Mouse (Mus musculus) left cerebral cortex, postnatal 14 days (tissue): ENCODE data around the gene Iba57. TPM values are rescaled to one million over a fixed set of nuclear protein-coding genes. Genes with fewer than 3 reads are reported as not detected.

ENCODE experiments used
- DNase-seq, 2 experiments: peaks; one replicate each; pipeline ENCODE4 v3.0.0; 2021 to 2022; ENCODE audit warnings: low spot score in 2 of 2, mixed read lengths in 1 of 2
- intact Hi-C: fragments of 180-260 bp; cut with DNase I; formaldehyde crosslinking; loops from one replicate; pipeline ENCODE4 v1.15.1; 2025
- total RNA-seq, 2 experiments: library from RNA; stranded (reverse); gene quantifications; 2 replicates each; pipeline ENCODE4 v1.2.3; 2021

Iba57 gene
- total RNA-seq, 2 experiments from 2014 or later: 9.8 to 10.0 TPM

DNA sequence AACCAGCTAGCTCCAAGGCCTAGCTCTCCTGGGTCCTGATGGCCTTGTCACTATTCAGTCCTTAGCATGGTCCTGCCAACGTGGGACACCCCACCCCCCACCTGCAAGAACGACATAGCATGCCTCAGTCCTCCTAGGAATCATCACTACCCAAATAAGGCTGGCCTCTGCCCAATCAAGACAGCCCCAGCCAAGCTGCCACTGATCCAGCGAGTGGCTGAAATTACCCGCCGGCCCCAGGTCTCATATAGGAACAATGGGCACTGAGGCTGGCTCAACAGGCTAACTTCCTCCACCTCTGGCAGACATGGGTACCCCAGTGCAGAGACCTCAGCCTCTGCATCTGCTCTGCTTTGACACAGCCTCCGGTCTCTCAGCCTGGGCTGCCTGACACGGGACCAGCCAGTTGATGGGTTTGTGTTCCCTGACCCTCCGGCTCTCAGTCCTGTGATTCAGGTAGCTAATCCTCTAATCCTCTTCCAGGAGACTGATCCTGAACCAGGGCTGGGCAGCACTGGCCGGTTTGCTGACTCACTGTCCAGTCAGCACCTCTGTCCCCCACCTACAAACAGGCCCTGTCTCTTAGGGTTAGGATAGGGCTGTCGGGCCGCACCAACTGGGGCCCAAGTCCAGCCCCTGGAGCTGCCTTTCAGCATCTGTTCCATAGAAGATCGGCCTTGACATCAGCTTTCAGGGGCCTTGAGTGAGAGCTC, 26.4 kb downstream of the Iba57 start:
- no peak for DNase-seq
- intact Hi-C loops: no loop called here

DNA sequence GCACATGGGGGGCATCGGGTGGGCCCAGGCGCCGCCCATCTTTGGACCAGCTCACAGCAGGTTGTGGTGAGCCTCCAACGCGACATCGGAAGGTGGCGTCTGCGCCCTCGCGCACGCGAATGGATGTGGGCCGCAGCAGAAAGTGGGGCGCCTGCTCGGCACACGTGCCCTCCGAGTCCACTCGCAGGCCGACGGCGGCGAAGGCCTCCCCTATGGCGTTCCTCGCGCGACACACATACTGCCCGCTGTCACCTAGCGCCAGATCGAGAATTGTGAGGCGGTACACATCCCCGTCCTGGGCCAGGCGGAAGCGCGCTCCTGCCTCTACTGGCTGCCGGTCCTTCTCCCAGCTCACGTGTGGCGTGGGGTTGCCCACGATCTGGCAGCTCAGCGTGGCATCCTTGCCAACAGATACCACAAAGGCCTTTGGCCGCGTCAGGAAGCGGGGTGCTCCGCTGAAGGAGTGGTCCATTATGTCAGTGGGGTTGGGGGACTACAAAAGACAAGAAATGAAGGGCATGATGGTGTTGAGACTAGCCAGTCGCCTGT, 27.6 kb downstream of the Iba57 start, which contains the start of gene Obscn:
Obscn (minus strand) TSS at position 499 of the 549 bp plus-strand sequence.
- intact Hi-C loops: no loop called here
- DNase-seq: peak in 1 of 2 experiments; percentile 20

DNA sequence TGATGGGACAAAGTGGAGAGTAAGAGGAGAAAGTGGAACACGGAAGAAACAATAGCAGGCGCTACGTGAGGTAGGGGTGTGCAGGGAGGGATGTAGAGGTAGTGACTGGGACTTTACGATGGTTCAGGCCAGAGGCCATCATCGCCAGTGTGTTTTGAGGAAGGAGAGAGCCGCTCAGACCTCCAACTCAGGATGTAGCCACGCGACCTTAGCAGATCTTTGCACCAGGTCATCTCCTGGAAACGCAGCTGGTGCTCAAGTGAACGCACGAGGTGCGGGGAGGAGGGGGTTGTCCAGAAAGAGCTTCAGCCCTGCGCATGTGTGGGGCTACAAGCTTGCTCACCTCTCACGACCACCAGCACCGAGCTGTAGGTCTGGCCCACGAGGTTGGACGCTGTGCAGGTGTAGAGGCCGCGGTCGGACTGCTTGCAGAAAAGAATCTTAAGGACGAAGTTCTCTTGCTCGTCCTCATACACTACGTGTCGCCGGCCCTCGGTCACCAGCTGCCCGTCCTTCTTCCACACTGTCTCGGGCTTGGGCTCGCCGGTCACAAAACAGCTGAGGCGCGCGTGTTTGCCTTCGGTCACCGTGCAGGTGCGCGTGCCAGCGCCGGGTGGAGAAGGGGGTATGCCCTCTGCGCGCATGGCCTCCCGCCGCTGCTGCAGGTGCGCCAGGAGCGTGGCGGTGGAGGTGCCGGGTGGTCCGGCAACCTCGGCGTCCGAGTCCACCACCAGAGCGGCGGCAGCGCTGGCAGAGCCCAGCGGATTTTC, 28.3 kb downstream of the Iba57 start:
- no peak for DNase-seq
- intact Hi-C loops: no loop called here

DNA sequence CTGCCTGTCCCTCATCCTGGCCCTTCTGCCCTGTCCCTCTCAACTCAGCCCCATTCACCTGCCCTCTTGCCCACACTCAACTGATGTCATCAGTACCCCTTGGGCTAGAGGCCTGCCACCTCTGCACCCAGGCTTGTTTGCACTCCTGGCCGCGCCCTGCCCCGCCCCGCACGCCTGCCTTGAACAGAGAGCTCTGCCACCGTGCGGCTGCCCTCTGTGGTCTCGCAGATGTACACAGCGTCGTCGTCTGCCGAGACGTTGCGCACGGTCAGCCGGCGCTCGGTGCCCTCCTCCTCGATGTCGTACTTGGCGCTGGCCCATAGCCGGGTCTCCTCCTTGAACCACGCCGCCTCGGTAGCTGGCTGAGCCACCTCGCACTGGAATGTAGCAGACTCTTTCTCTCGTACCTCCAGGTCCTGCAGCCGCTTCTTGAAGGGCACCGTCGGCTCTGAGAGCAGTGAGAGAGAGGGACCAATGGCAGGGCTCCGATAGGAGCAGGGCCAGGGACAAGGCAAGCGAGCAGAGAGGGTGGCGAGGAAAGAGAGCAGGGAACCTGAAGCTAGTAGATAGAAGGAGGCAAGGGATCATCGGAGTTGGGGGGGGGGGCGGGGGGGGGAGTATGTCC, 29.1 kb downstream of the Iba57 start:
- no peak for DNase-seq
- intact Hi-C loops: no loop called here

DNA sequence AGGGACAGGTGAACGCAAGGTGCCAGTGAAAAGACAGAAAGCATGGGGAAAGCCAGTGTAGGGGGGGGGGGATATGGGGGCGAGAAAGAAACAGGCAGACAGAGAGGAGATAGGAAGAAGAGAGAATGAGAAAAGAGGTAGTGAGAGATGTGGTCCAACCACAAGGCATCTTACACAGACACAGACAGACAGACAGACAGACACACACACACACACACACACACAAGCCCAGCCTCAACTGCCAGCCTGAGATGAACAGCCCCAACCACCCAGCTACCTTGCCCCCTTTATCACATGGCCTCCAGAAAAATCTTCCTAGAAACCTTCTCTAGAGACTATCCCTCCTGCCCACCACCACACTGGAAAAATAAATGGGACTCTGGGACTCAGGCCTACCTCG, 31.5 kb downstream of the Iba57 start:
- intact Hi-C loops: no loop called here
- no peak for DNase-seq

DNA sequence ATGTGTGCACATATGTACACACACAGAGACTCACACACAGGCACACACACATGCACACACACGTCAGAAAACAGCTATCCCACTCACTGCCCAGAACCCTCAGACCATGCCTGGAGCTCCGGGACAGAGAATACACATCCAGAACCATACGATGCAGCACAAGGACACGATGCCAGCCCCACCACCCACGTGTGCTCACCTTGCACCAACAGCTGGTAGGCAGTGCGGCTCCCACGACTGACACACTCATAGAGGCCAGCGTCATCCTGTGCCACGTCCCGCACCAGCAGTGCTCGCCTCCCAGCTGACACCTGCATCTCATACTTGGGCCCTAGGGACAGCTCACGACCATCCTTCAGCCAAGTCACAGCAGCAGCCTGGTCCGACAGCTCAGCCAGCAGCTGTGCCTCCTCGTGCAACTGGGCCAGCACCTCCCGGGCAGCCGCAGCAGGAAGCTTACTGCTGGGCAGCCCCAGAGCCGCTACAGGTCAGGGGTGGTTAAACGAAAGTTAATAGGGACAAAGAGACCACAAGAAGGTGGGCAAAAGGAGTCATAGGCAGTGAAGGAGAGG, 32.1 kb downstream of the Iba57 start:
- no peak for DNase-seq
- intact Hi-C loops: no loop called here

DNA sequence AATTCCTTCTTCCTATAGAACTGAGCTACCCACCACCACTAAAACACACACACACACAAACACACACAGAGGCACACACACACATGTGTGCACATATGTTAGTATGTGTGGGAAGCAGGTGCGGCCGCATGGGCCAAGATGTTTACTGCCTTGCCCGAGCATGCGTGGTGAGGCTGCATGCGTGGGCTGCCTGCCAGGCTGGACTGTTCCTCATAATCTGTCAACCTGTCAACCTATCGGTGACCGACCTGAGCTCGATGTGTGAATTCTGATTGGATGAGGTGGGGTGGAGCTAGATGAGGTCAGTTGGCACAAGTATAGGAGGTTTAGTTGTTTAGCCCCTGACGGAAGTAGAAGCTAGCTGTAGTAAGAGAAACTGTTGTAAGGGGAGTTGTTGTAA, 32.8 kb downstream of the Iba57 start:
- DNase-seq: no peak
- intact Hi-C loops: no loop called here

GRCm38 (mm10) chr11:59105945-59106344, 57.6 kb downstream of the Iba57 start:
- no peak for DNase-seq
- intact Hi-C loops: no loop called here

Other genes with a start within 250 kb of the Iba57 start
- not detected for gene Btnl10, start 245.8 kb downstream of the Iba57 start, total RNA-seq
- 100 to 1,000 TPM; 493 to 512 TPM for gene Rnf187, start 224.8 kb downstream of the Iba57 start, total RNA-seq
- 100 to 1,000 TPM; 119 to 135 TPM for gene Hist3h2ba, start 214.8 kb downstream of the Iba57 start, total RNA-seq
- 10 to 100 TPM; 57.2 to 62.3 TPM for gene Hist3h2a, start 209.1 kb downstream of the Iba57 start, total RNA-seq
- gene Trim17, start 209.1 kb downstream of the Iba57 start, total RNA-seq: 1 to 10 TPM; 3.9 to 4.3 TPM
- gene Trim11, start 185.6 kb downstream of the Iba57 start, total RNA-seq: 10 to 100 TPM; 21.8 to 22.0 TPM
- 1 to 10 TPM; 1.5 to 1.9 TPM for gene Obscn, start 27.3 kb downstream of the Iba57 start, total RNA-seq
- gene Gjc2, start 19.5 kb upstream of the Iba57 start, total RNA-seq: 10 to 100 TPM in 1 of 2 experiments, 1 to 10 TPM in 1; 7.9 to 14.2 TPM
- gene Guk1, start 28.5 kb upstream of the Iba57 start, total RNA-seq: 100 to 1,000 TPM; 113 to 118 TPM
- 10 to 100 TPM; 38.5 to 39.9 TPM for gene Mrpl55, start 38.7 kb upstream of the Iba57 start, total RNA-seq
- 10 to 100 TPM; 18.3 to 19.2 TPM for gene 2310033P09Rik, start 44.6 kb upstream of the Iba57 start, total RNA-seq
- gene Arf1, start 64.5 kb upstream of the Iba57 start, total RNA-seq: 100 to 1,000 TPM; 417 to 455 TPM
- not detected for gene Wnt3a, start 127.0 kb upstream of the Iba57 start, total RNA-seq
- gene Wnt9a, start 143.2 kb upstream of the Iba57 start, total RNA-seq: 10 to 100 TPM; 17.1 to 19.9 TPM
- gene Prss38, start 211.9 kb upstream of the Iba57 start, total RNA-seq: not detected